Mouse (Mus musculus) liver, embryonic 11.5 days (tissue): Measurements from ENCODE around the gene St3gal5. TPM values are rescaled to one million over a fixed set of nuclear protein-coding genes. Genes with fewer than 3 reads are reported as not detected.

Source experiments
- ATAC-seq: fragments of 200-750 bp; cut with Nextera tagmentation; replicated peaks from 2 replicates; pipeline ENCODE4 v1.8.0; 2017; ENCODE audit warnings: moderate number of reproducible peaks, mild to moderate bottlenecking, moderate TSS enrichment, moderate library complexity; ENCODE audit not compliant: low FRiP score
- DNase-seq: peaks from one replicate; pipeline ENCODE4 v3.0.0-alpha.2; 2017; ENCODE audit warnings: low spot score
- H3K27ac ChIP-seq: fragments of 300-500 bp; sonication (generic); 2 replicates; pipeline ENCODE4 v1.5.1; 2014; ENCODE audit warnings: mild to moderate bottlenecking, low read depth, low read length, control low read depth
- H3K27me3 ChIP-seq: fragments of 300-500 bp; sonication (generic); replicated peaks from 2 replicates; pipeline ENCODE4 v1.6.1; 2014; ENCODE audit warnings: low read length, mixed read lengths; ENCODE audit not compliant: control insufficient read depth, insufficient read depth
- H3K36me3 ChIP-seq: fragments of 300-500 bp; sonication (generic); 2 replicates; pipeline ENCODE4 v1.6.1; 2014; ENCODE audit warnings: mild to moderate bottlenecking, low read length, moderate library complexity, mixed read lengths; ENCODE audit not compliant: control insufficient read depth, insufficient read depth
- H3K4me1 ChIP-seq: fragments of 300-500 bp; sonication (generic); replicated peaks from 2 replicates; pipeline ENCODE4 v1.6.1; 2014; ENCODE audit warnings: low read length, mixed read lengths; ENCODE audit not compliant: control insufficient read depth, insufficient read depth
- H3K4me2 ChIP-seq: fragments of 300-500 bp; sonication (generic); 2 replicates; pipeline ENCODE4 v1.6.1; 2014; ENCODE audit warnings: mild to moderate bottlenecking, control low read depth, moderate library complexity
- H3K4me3 ChIP-seq: fragments of 300-500 bp; sonication (generic); 2 replicates; pipeline ENCODE4 v1.5.1; 2014; ENCODE audit warnings: low read depth, low read length, control low read depth
- H3K9ac ChIP-seq: fragments of 300-500 bp; sonication (generic); 2 replicates; pipeline ENCODE4 v1.6.1; 2014; ENCODE audit warnings: low read depth, low read length, control low read depth
- H3K9me3 ChIP-seq: fragments of 300-500 bp; sonication (generic); 2 replicates; pipeline ENCODE4 v1.6.1; 2016; ENCODE audit warnings: low read length, inconsistent platforms, mixed read lengths; ENCODE audit not compliant: control insufficient read depth
- WGBS: fragments of 180-500 bp; shearing (Covaris S2); extraction: QIAGEN DNeasy Blood & Tissue Kit; methylation state at CpG from one replicate; pipeline ENCODE4 v1.1.7; 2014; 5-methylcytosine and 5-hydroxymethylcytosine counted together
- polyA plus RNA-seq: library from polyadenylated mRNA; unstranded; fragments of >200 nt; fragmentation: Nextera tagmentation; extraction: Ambion mirVana; gene quantifications from 2 replicates; pipeline ENCODE4 v1.2.1, GENCODE M21; 2014

Gene St3gal5
- polyA plus RNA-seq, 1 experiment from 2014 or later: 109 TPM

GRCm38 (mm10) chr6:72113093-72113702, 15.8 kb downstream of the St3gal5 start:
- WGBS: 78% methylated on average over 2 of the region's 2 CpGs
- H3K27ac ChIP-seq: no peak overlapping the region
- DNase-seq (no peak), ATAC-seq (no peak)
- H3K4me1 ChIP-seq: peaks cover 48% of the 10 kb centered on the region
- no peaks in the 10 kb centered on the region for H3K9me3 ChIP-seq
- no peak overlapping the region for H3K4me2 ChIP-seq
- 0 out of 2 replicates have a peak, but pooled peaks cover 2% of the 10 kb centered on the region for H3K36me3 ChIP-seq
- H3K9ac ChIP-seq: no peak overlapping the region
- no peaks in the 10 kb centered on the region for H3K27me3 ChIP-seq
- no peak overlapping the region for H3K4me3 ChIP-seq

DNA sequence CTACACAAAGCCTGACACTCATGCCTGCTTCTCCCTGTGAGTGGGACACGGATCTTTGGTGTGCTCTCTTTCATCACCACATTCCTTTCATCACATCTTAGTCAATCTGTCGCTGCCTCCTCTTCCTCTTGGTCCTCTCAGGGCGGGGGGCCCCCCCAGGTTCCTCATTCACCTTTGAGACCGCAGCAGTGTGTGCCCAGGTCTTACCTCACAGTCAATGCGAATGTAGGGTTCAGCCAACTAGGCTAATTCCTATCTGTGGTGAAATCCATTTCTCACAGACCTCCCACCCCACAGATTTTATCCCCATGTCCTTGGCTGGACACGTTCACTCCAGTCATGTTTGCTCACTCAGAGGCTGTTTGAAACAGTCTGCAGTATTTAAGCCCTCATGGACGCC, 17.5 kb downstream of the St3gal5 start:
- Histone ChIP-seq H3K9ac (no peak overlapping the region), H3K36me3 (0 out of 2 replicates have a peak, but pooled peaks cover 2% of the 10 kb centered on the region), H3K27ac (no peak overlapping the region), H3K9me3 (no peaks in the 10 kb centered on the region), H3K4me3 (no peak overlapping the region), H3K4me2 (no peak overlapping the region), H3K27me3 (no peaks in the 10 kb centered on the region), H3K4me1 (peaks cover 33% of the 10 kb centered on the region)
- WGBS: 79% methylated on average over 7 of the region's 7 CpGs
- ATAC-seq: no peak
- DNase-seq: no peak

DNA sequence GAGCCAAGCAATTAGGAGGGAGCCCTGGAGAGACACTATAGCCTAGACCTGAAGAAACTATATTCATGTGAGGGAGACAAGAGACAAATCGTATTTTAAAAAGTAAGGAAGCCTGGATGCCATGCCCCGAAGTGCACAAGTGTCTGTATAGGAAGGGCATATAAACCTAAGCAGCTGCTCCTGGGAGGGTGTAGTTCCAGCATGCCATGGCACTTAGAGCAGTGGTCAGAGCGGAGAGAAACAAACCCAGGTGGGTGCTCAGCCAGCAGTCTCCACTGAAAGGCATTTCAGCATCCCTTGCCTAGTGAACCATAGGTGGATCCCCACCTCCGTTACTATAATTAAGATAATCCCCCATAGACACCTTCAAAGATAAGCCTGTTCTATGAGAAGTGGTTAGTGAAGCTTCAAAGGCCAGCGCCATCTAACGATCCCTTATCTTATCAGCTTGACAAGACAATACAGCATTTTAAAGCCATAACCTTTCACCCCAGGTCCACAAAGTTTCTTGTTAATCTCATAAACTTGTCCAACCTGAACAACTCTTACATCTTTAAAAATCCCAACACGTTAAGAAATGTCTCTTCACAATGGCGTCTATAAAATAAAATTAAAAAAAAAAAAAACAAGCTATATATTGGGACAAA, 20.1 kb downstream of the St3gal5 start:
- ATAC-seq: no peak
- H3K4me2 ChIP-seq: no peak overlapping the region
- H3K9me3 ChIP-seq: no peaks in the 10 kb centered on the region
- WGBS: 61% methylated on average over 8 of the region's 8 CpGs
- H3K4me1 ChIP-seq: peaks cover 19% of the 10 kb centered on the region
- H3K4me3 ChIP-seq: no peak overlapping the region
- H3K27ac ChIP-seq: no peak overlapping the region
- no peak overlapping the region for H3K9ac ChIP-seq
- H3K36me3 ChIP-seq: 0 out of 2 replicates have a peak, but pooled peaks cover 2% of the 10 kb centered on the region
- DNase-seq: no peak
- H3K27me3 ChIP-seq: no peaks in the 10 kb centered on the region

DNA sequence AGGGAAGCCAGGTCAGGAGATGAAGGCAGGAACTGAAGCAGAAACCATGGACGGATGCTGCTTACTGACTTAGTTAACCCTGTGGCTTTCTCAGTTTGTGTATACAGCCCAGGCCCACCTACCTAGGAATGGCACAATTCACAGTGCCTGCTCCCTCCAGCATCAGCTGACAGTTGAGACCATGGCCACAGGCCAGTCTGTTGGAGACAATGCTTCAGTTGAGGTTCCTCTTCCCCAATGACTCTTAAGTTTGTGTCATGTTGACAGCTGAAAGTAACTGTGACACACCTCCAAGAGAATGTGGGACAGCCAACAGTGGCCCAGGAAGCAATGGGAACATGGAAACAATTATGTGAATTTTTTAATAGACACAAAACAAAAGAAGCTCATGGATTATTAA, 22.5 kb downstream of the St3gal5 start:
- Histone ChIP-seq H3K27ac (no peak overlapping the region), H3K36me3 (no peaks in the 10 kb centered on the region), H3K27me3 (no peaks in the 10 kb centered on the region), H3K4me2 (no peak overlapping the region), H3K9me3 (no peaks in the 10 kb centered on the region), H3K4me1 (peaks cover 17% of the 10 kb centered on the region), H3K4me3 (no peak overlapping the region), H3K9ac (no peak overlapping the region)
- ATAC-seq: no peak
- 91% methylated on average over 1 of the region's 1 CpGs for WGBS
- DNase-seq: no peak

- no peak overlapping the region for H3K4me2 ChIP-seq
- no peak overlapping the region for H3K27ac ChIP-seq
- H3K27me3 ChIP-seq: no peaks in the 10 kb centered on the region
- no peak overlapping the region for H3K9ac ChIP-seq
- ATAC-seq (no peak), DNase-seq (no peak)
- no peaks in the 10 kb centered on the region for H3K36me3 ChIP-seq
- no peaks in the 10 kb centered on the region for H3K9me3 ChIP-seq
- WGBS: 62% methylated on average over 3 of the region's 3 CpGs
- no peak overlapping the region for H3K4me3 ChIP-seq
- H3K4me1 ChIP-seq: peaks cover 15% of the 10 kb centered on the region
Measured at GRCm38 (mm10) chr6:72121301-72121700, 23.9 kb downstream of the St3gal5 start.

DNA sequence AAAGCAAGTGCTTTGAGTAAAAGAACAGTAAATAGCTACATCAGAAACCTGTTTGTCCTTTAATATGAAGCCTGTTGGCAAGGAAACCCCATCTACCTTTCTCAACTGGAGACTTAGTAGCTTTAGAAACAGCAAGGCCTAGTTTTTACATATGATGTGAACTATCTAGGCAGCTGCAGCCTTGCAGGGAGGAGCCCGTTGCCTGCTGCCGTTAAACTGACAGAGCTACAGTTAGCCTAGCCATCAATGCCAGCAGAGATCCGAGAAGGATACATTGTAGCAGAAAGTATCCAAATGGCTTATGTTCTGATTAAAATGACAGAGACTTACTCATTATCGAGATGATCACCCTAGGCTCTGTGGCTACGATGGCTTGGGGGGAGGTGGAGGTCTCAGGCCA, 25.1 kb downstream of the St3gal5 start:
- WGBS: 82% methylated on average over 5 of the region's 5 CpGs
- ATAC-seq (no peak), DNase-seq (no peak)
- H3K9ac ChIP-seq: no peak overlapping the region
- H3K4me2 ChIP-seq: no peak overlapping the region
- H3K36me3 ChIP-seq: no peaks in the 10 kb centered on the region
- H3K4me1 ChIP-seq: peaks cover 5% of the 10 kb centered on the region
- H3K9me3 ChIP-seq: no peaks in the 10 kb centered on the region
- no peaks in the 10 kb centered on the region for H3K27me3 ChIP-seq
- H3K4me3 ChIP-seq: no peak overlapping the region
- H3K27ac ChIP-seq: no peak overlapping the region

DNA sequence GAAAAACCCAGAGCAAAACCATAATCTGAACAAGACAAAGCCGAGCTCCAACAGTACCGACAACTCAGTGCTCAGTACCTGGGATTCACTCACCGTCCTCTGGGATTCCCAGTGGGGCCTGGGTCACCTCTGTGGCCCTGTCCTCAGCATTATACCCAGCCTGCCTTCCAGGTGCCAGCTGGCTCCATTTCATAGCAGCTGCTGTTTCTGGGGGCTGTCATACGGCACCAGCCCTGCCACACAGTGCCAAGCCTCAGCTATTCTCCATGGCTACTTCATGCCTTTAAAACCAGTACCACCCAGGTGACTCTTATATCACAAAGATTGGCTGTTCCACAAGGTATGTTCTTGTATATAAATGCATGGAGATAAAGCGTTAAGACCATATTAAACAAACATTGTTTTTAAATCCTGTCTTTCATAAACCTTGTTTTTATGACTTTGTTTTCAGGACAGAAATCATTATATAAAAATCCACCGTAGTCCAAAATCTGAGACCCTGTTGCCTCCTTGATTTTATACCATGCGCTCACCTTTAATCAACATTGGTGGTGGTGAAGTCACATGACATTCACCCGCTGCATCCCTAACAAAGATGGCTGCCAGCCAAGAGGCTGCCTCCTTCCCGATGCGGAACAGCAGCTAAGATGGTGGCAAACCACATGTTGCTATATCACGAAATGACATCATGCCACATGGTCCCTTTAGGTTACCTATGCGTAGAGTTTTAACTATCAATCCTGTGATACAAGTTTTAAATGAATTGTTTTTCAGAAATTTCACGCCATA, 27.1 kb downstream of the St3gal5 start:
- Histone ChIP-seq H3K9ac (no peak overlapping the region), H3K9me3 (no peaks in the 10 kb centered on the region), H3K36me3 (peaks cover 10% of the 10 kb centered on the region; the same call in 1 of the 2 replicates), H3K4me3 (no peak overlapping the region), H3K4me2 (no peak overlapping the region), H3K27ac (no peak overlapping the region), H3K27me3 (no peaks in the 10 kb centered on the region), H3K4me1 (peaks cover 4% of the 10 kb centered on the region; the same call in 1 of the 2 replicates)
- DNase-seq: no peak
- no peak for ATAC-seq
- WGBS: 94% methylated on average over 13 of the region's 13 CpGs

DNA sequence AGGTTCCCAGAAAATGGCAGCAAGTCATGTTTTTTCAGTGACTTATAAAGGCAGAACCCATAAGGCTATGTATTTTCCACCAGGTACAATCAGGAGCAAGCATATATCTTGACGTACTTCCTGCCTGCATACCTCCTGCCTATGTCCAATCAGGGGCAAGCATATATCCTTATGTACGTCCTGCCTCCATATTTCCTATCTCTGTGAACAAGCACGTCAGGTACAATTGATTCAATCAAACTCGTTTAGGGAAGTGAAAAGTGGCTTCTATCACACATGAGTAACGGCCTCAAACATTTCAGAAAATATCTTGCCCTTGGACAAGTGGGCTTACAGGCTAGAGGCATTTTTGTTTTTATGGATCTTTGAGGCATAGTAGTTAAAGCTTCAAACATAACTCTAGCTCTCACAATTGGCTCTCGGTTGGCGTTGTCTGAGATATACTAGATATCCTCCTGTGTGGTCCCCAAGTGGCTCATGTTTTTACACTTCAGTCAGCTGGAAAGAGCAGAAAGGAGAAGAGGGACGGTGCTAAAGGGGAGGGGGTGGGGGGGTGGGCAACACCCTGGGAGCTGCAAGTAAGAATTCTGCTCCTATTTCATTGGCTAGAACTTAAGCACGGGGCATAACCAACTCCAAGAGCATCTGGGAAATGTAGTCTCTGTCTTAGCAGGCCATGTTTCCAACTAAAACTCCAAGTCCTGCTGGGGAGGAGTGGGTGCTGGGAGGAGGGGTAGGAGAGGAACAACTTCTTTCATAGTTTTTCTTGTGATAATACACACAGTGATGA, 28.9 kb downstream of the St3gal5 start:
- no peaks in the 10 kb centered on the region for H3K27me3 ChIP-seq
- H3K27ac ChIP-seq: no peak overlapping the region
- DNase-seq (no peak), ATAC-seq (no peak)
- H3K4me1 ChIP-seq: peaks cover 4% of the 10 kb centered on the region; the same call in 1 of the 2 replicates
- no peaks in the 10 kb centered on the region for H3K9me3 ChIP-seq
- H3K4me2 ChIP-seq: no peak overlapping the region
- peaks cover 15% of the 10 kb centered on the region for H3K36me3 ChIP-seq
- WGBS: 72% methylated on average over 9 of the region's 9 CpGs
- H3K9ac ChIP-seq: no peak overlapping the region
- H3K4me3 ChIP-seq: no peak overlapping the region
